15 mouse cellular contexts compared by ENCODE assay signal in the genomic region with DNA sequence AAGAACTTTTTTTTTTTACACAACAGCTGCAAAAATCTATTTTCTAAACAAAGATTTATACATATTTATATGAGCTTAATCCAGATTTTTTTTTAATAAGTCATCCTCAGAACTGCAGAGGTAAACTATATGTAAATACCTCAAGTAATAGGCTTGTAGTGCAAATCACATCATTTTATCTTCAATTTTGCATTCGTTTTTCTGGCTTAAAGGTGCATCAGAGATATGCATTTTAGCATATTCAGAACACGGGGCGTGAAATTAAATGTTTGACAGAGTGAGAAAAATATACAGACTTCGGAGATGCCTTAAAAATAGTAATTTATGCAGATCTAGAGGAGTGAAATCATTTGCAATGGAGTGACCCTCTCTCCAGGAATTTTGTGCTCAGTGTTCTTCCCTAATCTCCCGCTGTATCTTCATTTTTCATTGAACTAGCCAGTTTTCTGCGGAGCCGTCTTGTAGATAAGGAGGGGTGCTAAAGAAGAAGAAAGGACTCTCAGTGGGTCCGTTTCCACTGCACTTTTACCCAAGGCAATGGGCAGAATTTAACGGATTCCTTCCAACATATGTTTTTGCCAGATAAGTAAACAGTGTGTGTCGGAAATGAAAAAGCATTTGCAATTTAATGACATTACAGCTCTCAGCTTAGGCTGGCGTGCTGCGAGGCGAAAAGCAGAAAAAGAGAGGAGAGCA. TPM values are rescaled to one million over a fixed set of nuclear protein-coding genes. Genes with fewer than 3 reads are reported as not detected.
DNase-seq lines count a peak whose midpoint lies in the region; ATAC-seq and TF ChIP-seq lines count a peak whose summit lies in the region.
"Had no signal": no experiment of that assay in that cellular context is flagged by ENCODE, and none has a peak within 500 bp of the region (broad histone marks: within the 10 kb centered on the region; RNA-seq: fewer than 3 reads in every experiment).

No protein-coding gene starts in this region.

- H3K9ac ChIP-seq in hindbrain, embryonic 15.5 days = no peak overlapping the region
- H3K9ac ChIP-seq in hindbrain, embryonic 12.5 days = no peak overlapping the region
- no peak overlapping the region for H3K9ac ChIP-seq in forebrain, postnatal 0 days
- H3K9ac ChIP-seq in midbrain, embryonic 11.5 days (ENCODE audit: low read length) = 0 out of 2 replicates have a peak overlapping the region, but pooled peaks have one; percentile 18
- H3K9ac ChIP-seq: embryonic facial prominence, embryonic 13.5 days had no signal

- H3K27me3 ChIP-seq in hindbrain, embryonic 15.5 days = no peaks in the 10 kb centered on the region; the same call in 1 of the 2 replicates
- H3K27me3 ChIP-seq in hindbrain, embryonic 12.5 days = peaks cover 8% of the 10 kb centered on the region
- peaks cover 9% of the 10 kb centered on the region for H3K27me3 ChIP-seq in forebrain, postnatal 0 days (ENCODE audit: insufficient read depth, low read length)
- no peaks in the 10 kb centered on the region; the same call in 1 of the 2 replicates for H3K27me3 ChIP-seq in midbrain, embryonic 11.5 days (ENCODE audit: control insufficient read depth, insufficient read depth, low read length)

- no peaks in the 10 kb centered on the region for H3K36me3 ChIP-seq in hindbrain, embryonic 15.5 days
- no peaks in the 10 kb centered on the region for H3K36me3 ChIP-seq in hindbrain, embryonic 12.5 days
- no peaks in the 10 kb centered on the region for H3K36me3 ChIP-seq in forebrain, postnatal 0 days (ENCODE audit: insufficient read depth)
- no peaks in the 10 kb centered on the region for H3K36me3 ChIP-seq in midbrain, embryonic 11.5 days (ENCODE audit: control insufficient read depth, insufficient read depth, low read length)
- H3K36me3 ChIP-seq: embryonic facial prominence, embryonic 13.5 days had no signal

- 47% methylated on average over 13 of the region's 13 CpGs for WGBS in hindbrain, embryonic 15.5 days
- 56% methylated on average over 13 of the region's 13 CpGs for WGBS in hindbrain, embryonic 12.5 days
- WGBS in forebrain, postnatal 0 days = 40% methylated on average over 13 of the region's 13 CpGs
- 40% methylated on average over 13 of the region's 13 CpGs for WGBS in midbrain, embryonic 11.5 days

- no peak overlapping the region for H3K4me3 ChIP-seq in hindbrain, embryonic 15.5 days
- H3K4me3 ChIP-seq in hindbrain, embryonic 12.5 days = no peak overlapping the region
- no peak overlapping the region for H3K4me3 ChIP-seq in forebrain, postnatal 0 days (ENCODE audit: low read depth, low read length)
- no peak overlapping the region for H3K4me3 ChIP-seq in midbrain, embryonic 11.5 days (ENCODE audit: low read depth, low read length)
- H3K4me3 ChIP-seq: embryonic facial prominence, embryonic 13.5 days had no signal

- H3K27ac ChIP-seq in hindbrain, embryonic 15.5 days (replicated peaks) = no peak overlapping the region
- no peak overlapping the region for H3K27ac ChIP-seq in hindbrain, embryonic 12.5 days
- no peak overlapping the region for H3K27ac ChIP-seq in forebrain, postnatal 0 days (ENCODE audit: low read depth, low read length)
- no peak overlapping the region for H3K27ac ChIP-seq in midbrain, embryonic 11.5 days (ENCODE audit: low read depth, low read length)
- H3K27ac ChIP-seq: embryonic facial prominence, embryonic 13.5 days had no signal

- DNase-seq in MEL-GATA-1-ER (ENCODE audit: extremely low read depth, low read depth) (peak; percentile 49), MN1 (ENCODE audit: low spot score) (no peak)
- DNase-seq in forebrain, postnatal 0 days = peak; percentile 46
- peak; percentile 92 for DNase-seq in midbrain, embryonic 11.5 days (ENCODE audit: low spot score, missing footprints)
- DNase-seq in layer of hippocampus, adult 9-10 months (ENCODE audit: low spot score) = no peak
- DNase-seq: adrenal gland, postnatal 25 days; B cell, adult 2 months; cerebellum, postnatal 36 days; kidney, postnatal 10 days had no signal

- H3K9me3 ChIP-seq in hindbrain, embryonic 15.5 days = no peaks in the 10 kb centered on the region
- no peaks in the 10 kb centered on the region for H3K9me3 ChIP-seq in hindbrain, embryonic 12.5 days (replicated peaks)
- H3K9me3 ChIP-seq in forebrain, postnatal 0 days (ENCODE audit: low read length) = no peaks in the 10 kb centered on the region
- no peaks in the 10 kb centered on the region for H3K9me3 ChIP-seq in midbrain, embryonic 11.5 days (ENCODE audit: control insufficient read depth, low read length)
- H3K9me3 ChIP-seq: embryonic facial prominence, embryonic 13.5 days had no signal

- ATAC-seq in hindbrain, embryonic 15.5 days (ENCODE audit: low FRiP score, low read depth) = no peak
- ATAC-seq in hindbrain, embryonic 12.5 days (ENCODE audit: low FRiP score) = no peak
- ATAC-seq in forebrain, postnatal 0 days = peak; percentile 20; the same call in 1 of the 2 replicates
- ATAC-seq in midbrain, embryonic 11.5 days (ENCODE audit: low FRiP score) = peak; percentile 33; the same call in 1 of the 2 replicates
- no peak for ATAC-seq in inflammation-experienced regulatory T-cells, adult 6 months
- ATAC-seq: intestine, embryonic 16.5 days had no signal

- no peaks in the 10 kb centered on the region for H3K4me1 ChIP-seq in hindbrain, embryonic 15.5 days (replicated peaks)
- 0 out of 2 replicates have a peak, but pooled peaks cover 2% of the 10 kb centered on the region for H3K4me1 ChIP-seq in hindbrain, embryonic 12.5 days
- H3K4me1 ChIP-seq in forebrain, postnatal 0 days (ENCODE audit: insufficient read depth) = 0 out of 2 replicates have a peak, but pooled peaks cover 6% of the 10 kb centered on the region
- H3K4me1 ChIP-seq in midbrain, embryonic 11.5 days (ENCODE audit: control insufficient read depth, insufficient read depth, low read length) = peaks cover 13% of the 10 kb centered on the region

- peak overlapping the region; percentile 35; the same call in 1 of the 2 replicates for H3K4me2 ChIP-seq in hindbrain, embryonic 15.5 days
- H3K4me2 ChIP-seq in hindbrain, embryonic 12.5 days (replicated peaks) = no peak overlapping the region
- H3K4me2 ChIP-seq in forebrain, postnatal 0 days (ENCODE audit: low read depth) = peak overlapping the region; percentile 28; the same call in 1 of the 2 replicates
- peak overlapping the region; percentile 35 for H3K4me2 ChIP-seq in midbrain, embryonic 11.5 days
- H3K4me2 ChIP-seq: embryonic facial prominence, embryonic 13.5 days had no signal

- no peak for TF ChIP-seq CTCF in forebrain, postnatal 0 days (IDR thresholded peaks at IDR 0.05; ENCODE audit: low read depth)

RNA-seq across cellular contexts. Expression of gene Sox21, which starts 42.5 kb away (rescaled TPM):
- 6.0 and 6.3 TPM in 2 replicates for polyA plus RNA-seq in hindbrain, embryonic 15.5 days (2015; fragmentation: Nextera tagmentation; extraction: Ambion mirVana)
- polyA plus RNA-seq in hindbrain, embryonic 12.5 days (2016; fragmentation: Nextera tagmentation; extraction: Ambion mirVana) = 16.2 TPM in 2 replicates
- 9.3 and 14.2 TPM in 2 replicates for total RNA-seq in forebrain, postnatal 0 days (2014; rRNA removed)
- 3.3 and 4.3 TPM in 2 replicates for polyA plus RNA-seq in forebrain, postnatal 0 days (2015; fragmentation: Nextera tagmentation; extraction: Ambion mirVana)
- 20.4 and 24.5 TPM in 2 replicates for polyA plus RNA-seq in midbrain, embryonic 11.5 days (2014; fragmentation: Nextera tagmentation; extraction: Ambion mirVana)
- polyA plus RNA-seq in inflammation-experienced regulatory T-cells, adult 6 months (2017; shearing (Covaris generic)) = not detected
- total RNA-seq: adrenal gland, postnatal 25 days; granulocyte monocyte progenitor cell, adult 5-6 weeks had no signal
- polyA plus RNA-seq: intestine, embryonic 16.5 days had no signal

RNA-seq across cellular contexts. Expression of gene Gpr180, which starts 57.4 kb away (rescaled TPM):
- polyA plus RNA-seq in hindbrain, embryonic 15.5 days (2015; fragmentation: Nextera tagmentation; extraction: Ambion mirVana) = 45.6 and 47.5 TPM in 2 replicates
- 36.4 and 38.6 TPM in 2 replicates for polyA plus RNA-seq in hindbrain, embryonic 12.5 days (2016; fragmentation: Nextera tagmentation; extraction: Ambion mirVana)
- total RNA-seq in forebrain, postnatal 0 days (2014; rRNA removed) = 33.4 and 37.7 TPM in 2 replicates
- polyA plus RNA-seq in forebrain, postnatal 0 days (2015; fragmentation: Nextera tagmentation; extraction: Ambion mirVana) = 37.5 and 38.2 TPM in 2 replicates
- 29.5 and 32.3 TPM in 2 replicates for polyA plus RNA-seq in midbrain, embryonic 11.5 days (2014; fragmentation: Nextera tagmentation; extraction: Ambion mirVana)
- 1 to 10 TPM; 3.9 to 9.0 (median 6.0) TPM for polyA plus RNA-seq in inflammation-experienced regulatory T-cells, adult 6 months (2017; shearing (Covaris generic))

Comparison
In these comparisons a context has a peak if more than half of its experiments do, and no peak if none do; other contexts are left out.
1. ATAC-seq: peak in forebrain, postnatal 0 days (single experiment) and midbrain, embryonic 11.5 days (single experiment); none in hindbrain, embryonic 15.5 days (single experiment), hindbrain, embryonic 12.5 days (single experiment) and inflammation-experienced regulatory T-cells, adult 6 months (single experiment).
2. DNase-seq: peak in MEL-GATA-1-ER (single experiment), forebrain, postnatal 0 days (single experiment) and midbrain, embryonic 11.5 days (single experiment); none in layer of hippocampus, adult 9-10 months (single experiment) and MN1 (single experiment).